Mouse (Mus musculus): ENCODE data around the gene Trim40. TPM values are rescaled to one million over a fixed set of nuclear protein-coding genes. Genes with fewer than 3 reads are reported as not detected.
"Not testable (repeated sequence)": the region's sequence is repeated elsewhere in the genome, so short reads cannot be mapped to it uniquely, and the experiment has no call there.

Trim40 gene
- polyA plus RNA-seq, 1 experiment from 2014 or later = 0.11 TPM

DNA sequence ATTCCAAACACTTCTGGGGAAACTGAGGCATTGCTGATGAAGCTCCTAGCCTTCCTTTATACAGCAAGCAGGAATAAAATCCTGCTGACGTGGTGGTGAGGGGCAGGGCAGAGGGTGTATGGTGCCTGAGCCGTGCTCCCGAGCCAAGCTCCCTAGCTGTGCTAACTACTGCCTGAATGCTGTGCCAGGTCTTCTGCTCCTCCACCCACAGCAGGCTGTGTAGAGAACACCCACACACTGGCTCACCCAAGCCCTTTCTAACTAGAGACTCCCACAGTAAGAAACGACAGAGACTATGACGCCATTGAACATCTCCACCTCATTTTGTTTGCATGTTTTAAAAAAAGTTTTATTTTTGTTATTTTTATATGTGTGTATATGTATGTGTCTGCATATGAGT is 10.1 kb upstream of the Trim40 start:
- no peak overlapping the region for H3K4me3 ChIP-seq (ENCODE audit: low read length)
- no peak overlapping the region for H3K4me2 ChIP-seq (ENCODE audit: low read depth, low read length)
- H3K27ac ChIP-seq (ENCODE audit: low read length) = no peak overlapping the region
- no peak for ATAC-seq (replicated peaks; ENCODE audit: extremely low read depth, insufficient read depth, low FRiP score)
- H3K4me1 ChIP-seq (ENCODE audit: control insufficient read depth, insufficient read depth, low read length) = no peaks in the 10 kb centered on the region
- H3K9ac ChIP-seq (ENCODE audit: low read length) = no peak overlapping the region
- no peaks in the 10 kb centered on the region for H3K27me3 ChIP-seq (ENCODE audit: control insufficient read depth, insufficient read depth, low read length)
- no peaks in the 10 kb centered on the region for H3K9me3 ChIP-seq (replicated peaks; ENCODE audit: control insufficient read depth, low read length)
- no peaks in the 10 kb centered on the region for H3K36me3 ChIP-seq (ENCODE audit: control insufficient read depth, insufficient read depth)
- WGBS = 65% methylated on average over 5 of the region's 5 CpGs

- WGBS = 66% methylated on average over 4 of the region's 4 CpGs
- H3K4me2 ChIP-seq (ENCODE audit: low read depth, low read length) = no peak overlapping the region
- no peaks in the 10 kb centered on the region for H3K27me3 ChIP-seq (ENCODE audit: control insufficient read depth, insufficient read depth, low read length)
- no peaks in the 10 kb centered on the region for H3K4me1 ChIP-seq (ENCODE audit: control insufficient read depth, insufficient read depth, low read length)
- no peak for ATAC-seq (replicated peaks; ENCODE audit: extremely low read depth, insufficient read depth, low FRiP score)
- H3K36me3 ChIP-seq (ENCODE audit: control insufficient read depth, insufficient read depth) = no peaks in the 10 kb centered on the region
- H3K9ac ChIP-seq (ENCODE audit: low read length) = no peak overlapping the region
- H3K9me3 ChIP-seq (replicated peaks; ENCODE audit: control insufficient read depth, low read length) = no peaks in the 10 kb centered on the region
- H3K4me3 ChIP-seq (ENCODE audit: low read length) = no peak overlapping the region
- H3K27ac ChIP-seq (ENCODE audit: low read length) = no peak overlapping the region
Observed at GRCm38 (mm10) chr17:36899376-36899775, 9.5 kb upstream of the Trim40 start.

DNA sequence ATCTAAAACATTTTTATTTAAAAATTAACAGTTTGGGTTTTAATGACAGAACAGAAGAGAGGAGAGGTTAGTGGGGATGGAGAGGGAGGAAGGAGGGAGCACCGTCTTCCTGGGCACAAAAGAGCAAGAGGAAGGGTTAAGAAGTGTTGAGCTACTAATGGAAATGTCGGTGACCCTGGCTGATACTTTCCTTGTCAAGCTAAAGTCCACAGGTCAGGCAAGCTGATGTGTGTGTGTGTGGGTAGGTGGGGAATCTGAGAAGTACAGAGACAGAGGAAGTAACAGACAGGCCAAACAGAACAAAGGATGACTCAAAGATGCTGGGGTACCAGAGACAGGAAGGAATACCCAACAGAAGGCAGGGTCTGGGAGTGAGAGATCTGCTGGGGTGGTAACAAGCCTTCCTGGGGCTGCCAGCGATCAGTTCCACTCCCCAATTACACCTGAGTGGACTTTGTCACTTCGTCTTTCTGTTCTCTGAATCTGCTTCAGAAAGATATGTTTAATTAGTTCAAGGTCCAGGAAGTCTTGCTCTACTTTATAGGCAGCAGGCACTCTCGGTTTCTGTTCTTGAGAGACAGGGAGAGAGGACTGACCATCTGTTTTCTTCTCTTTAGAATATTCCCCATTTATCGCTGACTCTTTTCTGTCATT is 7.8 kb upstream of the Trim40 start, which contains the start of gene Trim31:
Gene Trim31, plus strand, starts transcription at position 567 of the 654 bp plus-strand sequence.
- WGBS = 57% methylated on average over 6 of the region's 6 CpGs
- no peak within 1 kb of the TSS for H3K9ac ChIP-seq (ENCODE audit: low read length)
- no peak within 1 kb of the TSS for H3K4me2 ChIP-seq (ENCODE audit: low read depth, low read length)
- no peak within 1 kb of the TSS for H3K4me3 ChIP-seq (ENCODE audit: low read length)
- H3K27ac ChIP-seq (ENCODE audit: low read length) = no peak within 1 kb of the TSS
- H3K27me3 ChIP-seq (ENCODE audit: control insufficient read depth, insufficient read depth, low read length) = no peaks in the 10 kb centered on the region
- no peak for ATAC-seq (replicated peaks; ENCODE audit: extremely low read depth, insufficient read depth, low FRiP score)
- no peaks in the 10 kb centered on the region for H3K9me3 ChIP-seq (replicated peaks; ENCODE audit: control insufficient read depth, low read length)
- H3K4me1 ChIP-seq (ENCODE audit: control insufficient read depth, insufficient read depth, low read length) = no peaks in the 10 kb centered on the region
- no peaks in the 10 kb centered on the region for H3K36me3 ChIP-seq (ENCODE audit: control insufficient read depth, insufficient read depth)

- Histone ChIP-seq H3K27me3 (ENCODE audit: control insufficient read depth, insufficient read depth, low read length) (no peaks in the 10 kb centered on the region), H3K4me3 (ENCODE audit: low read length) (no peak overlapping the region), H3K27ac (ENCODE audit: low read length) (no peak overlapping the region), H3K36me3 (ENCODE audit: control insufficient read depth, insufficient read depth) (no peaks in the 10 kb centered on the region), H3K9ac (ENCODE audit: low read length) (no peak overlapping the region), H3K4me2 (ENCODE audit: low read depth, low read length) (no peak overlapping the region), H3K4me1 (ENCODE audit: control insufficient read depth, insufficient read depth, low read length) (no peaks in the 10 kb centered on the region), H3K9me3 (replicated peaks; ENCODE audit: control insufficient read depth, low read length) (no peaks in the 10 kb centered on the region)
- no peak for ATAC-seq (replicated peaks; ENCODE audit: extremely low read depth, insufficient read depth, low FRiP score)
Observed at GRCm38 (mm10) chr17:36897065-36897464, 7.1 kb upstream of the Trim40 start.

- Histone ChIP-seq H3K27me3 (ENCODE audit: control insufficient read depth, insufficient read depth, low read length) (no peaks in the 10 kb centered on the region), H3K4me3 (ENCODE audit: low read length) (no peak overlapping the region), H3K9ac (ENCODE audit: low read length) (no peak overlapping the region), H3K36me3 (ENCODE audit: control insufficient read depth, insufficient read depth) (no peaks in the 10 kb centered on the region), H3K4me2 (ENCODE audit: low read depth, low read length) (no peak overlapping the region), H3K4me1 (ENCODE audit: control insufficient read depth, insufficient read depth, low read length) (no peaks in the 10 kb centered on the region), H3K9me3 (replicated peaks; ENCODE audit: control insufficient read depth, low read length) (no peaks in the 10 kb centered on the region), H3K27ac (ENCODE audit: low read length) (no peak overlapping the region)
- 75% methylated on average over 1 of the region's 1 CpGs for WGBS
- no peak for ATAC-seq (replicated peaks; ENCODE audit: extremely low read depth, insufficient read depth, low FRiP score)
Observed at GRCm38 (mm10) chr17:36896583-36896982, 6.7 kb upstream of the Trim40 start.

- Histone ChIP-seq H3K9ac (ENCODE audit: low read length) (no peak overlapping the region), H3K27ac (ENCODE audit: low read length) (no peak overlapping the region), H3K4me3 (ENCODE audit: low read length) (no peak overlapping the region), H3K36me3 (ENCODE audit: control insufficient read depth, insufficient read depth) (no peaks in the 10 kb centered on the region), H3K4me2 (ENCODE audit: low read depth, low read length) (no peak overlapping the region), H3K27me3 (ENCODE audit: control insufficient read depth, insufficient read depth, low read length) (peaks cover 3% of the 10 kb centered on the region; the same call in 1 of the 2 replicates), H3K4me1 (ENCODE audit: control insufficient read depth, insufficient read depth, low read length) (no peaks in the 10 kb centered on the region), H3K9me3 (replicated peaks; ENCODE audit: control insufficient read depth, low read length) (no peaks in the 10 kb centered on the region)
- 44% methylated on average over 5 of the region's 5 CpGs for WGBS
- ATAC-seq (replicated peaks; ENCODE audit: extremely low read depth, insufficient read depth, low FRiP score) = no peak
Observed at GRCm38 (mm10) chr17:36893387-36893786, 3.5 kb upstream of the Trim40 start.

DNA sequence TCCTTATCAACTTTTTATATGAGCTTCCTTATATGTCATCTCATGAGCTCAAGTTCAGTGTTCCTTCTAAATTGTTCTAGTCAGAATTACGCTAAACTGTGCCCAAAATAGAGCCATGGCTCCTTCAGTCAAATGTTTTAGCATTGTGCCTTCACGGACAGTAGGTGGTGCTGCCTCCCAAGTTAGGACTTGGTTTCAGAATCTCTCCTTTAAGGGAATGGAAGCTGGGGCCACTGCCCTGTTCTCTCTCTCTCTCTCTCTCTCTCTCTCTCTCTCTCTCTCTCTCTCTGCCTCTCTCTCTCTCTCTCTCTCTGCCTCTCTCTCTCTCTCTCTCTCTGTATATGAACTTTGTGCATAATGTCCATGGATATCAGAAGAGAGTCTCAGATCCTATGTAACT is 2.4 kb upstream of the Trim40 start:
- Histone ChIP-seq H3K27me3 (ENCODE audit: control insufficient read depth, insufficient read depth, low read length) (peaks cover 3% of the 10 kb centered on the region; the same call in 1 of the 2 replicates), H3K36me3 (ENCODE audit: control insufficient read depth, insufficient read depth) (no peaks in the 10 kb centered on the region), H3K4me3 (ENCODE audit: low read length) (no peak overlapping the region), H3K27ac (ENCODE audit: low read length) (no peak overlapping the region), H3K4me2 (ENCODE audit: low read depth, low read length) (no peak overlapping the region), H3K9ac (ENCODE audit: low read length) (no peak overlapping the region), H3K4me1 (ENCODE audit: control insufficient read depth, insufficient read depth, low read length) (no peaks in the 10 kb centered on the region), H3K9me3 (replicated peaks; ENCODE audit: control insufficient read depth, low read length) (no peaks in the 10 kb centered on the region)
- 7% methylated on average over 2 of the region's 2 CpGs for WGBS
- no peak for ATAC-seq (replicated peaks; ENCODE audit: extremely low read depth, insufficient read depth, low FRiP score)

GRCm38 (mm10) chr17:36891496-36891895 is 1.6 kb upstream of the Trim40 start:
- 85% methylated on average over 1 of the region's 1 CpGs for WGBS
- ATAC-seq (replicated peaks; ENCODE audit: extremely low read depth, insufficient read depth, low FRiP score) = not testable (repeated sequence)

DNA sequence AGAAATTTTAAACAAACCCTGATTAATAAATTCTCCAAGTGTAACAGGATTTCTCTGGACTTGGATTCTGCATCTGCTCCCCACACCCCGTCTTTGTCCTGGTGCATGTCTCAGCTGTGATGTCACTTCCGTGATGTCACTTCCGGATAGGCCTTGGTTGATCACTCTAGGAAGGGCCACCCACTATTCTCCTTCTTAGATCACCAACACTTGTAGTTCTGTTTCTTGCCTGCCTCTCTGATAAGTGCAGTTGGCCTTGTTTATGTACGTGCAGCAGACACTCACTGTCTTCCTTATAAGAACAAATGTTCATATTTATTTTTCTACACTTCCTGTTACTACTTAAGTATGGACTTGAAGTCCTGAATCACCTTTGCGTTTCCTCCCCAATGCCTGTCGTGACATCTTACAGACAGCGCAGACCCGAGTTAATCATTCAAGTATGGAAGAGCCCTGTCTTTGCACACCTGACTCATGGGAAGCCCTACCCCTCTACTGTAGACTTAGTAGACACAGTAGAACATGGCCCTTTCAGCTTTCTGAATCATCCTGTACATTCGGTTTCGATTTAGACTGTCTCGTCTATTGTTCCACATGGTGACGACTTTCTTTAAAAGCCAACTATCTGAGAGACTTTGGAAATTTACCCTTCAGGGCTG is 4.7 kb downstream of the Trim40 start:
- H3K9me3 ChIP-seq (replicated peaks; ENCODE audit: control insufficient read depth, low read length) = no peaks in the 10 kb centered on the region
- H3K27me3 ChIP-seq (ENCODE audit: control insufficient read depth, insufficient read depth, low read length) = peaks cover 3% of the 10 kb centered on the region; the same call in 1 of the 2 replicates
- 86% methylated on average over 12 of the region's 12 CpGs for WGBS
- ATAC-seq (replicated peaks; ENCODE audit: extremely low read depth, insufficient read depth, low FRiP score) = no peak
- no peaks in the 10 kb centered on the region for H3K4me1 ChIP-seq (ENCODE audit: control insufficient read depth, insufficient read depth, low read length)
- no peak overlapping the region for H3K4me3 ChIP-seq (ENCODE audit: low read length)
- H3K9ac ChIP-seq (ENCODE audit: low read length) = no peak overlapping the region
- H3K27ac ChIP-seq (ENCODE audit: low read length) = no peak overlapping the region
- no peaks in the 10 kb centered on the region for H3K36me3 ChIP-seq (ENCODE audit: control insufficient read depth, insufficient read depth)
- H3K4me2 ChIP-seq (ENCODE audit: low read depth, low read length) = no peak overlapping the region

More at GRCm38 (mm10) chr17:36891496-36891895, 1.6 kb upstream of the Trim40 start:
- H3K27ac ChIP-seq (ENCODE audit: low read length); H3K4me3 ChIP-seq (ENCODE audit: low read length); H3K4me1 ChIP-seq (ENCODE audit: control insufficient read depth, insufficient read depth, low read length); H3K36me3 ChIP-seq (ENCODE audit: control insufficient read depth, insufficient read depth); H3K9ac ChIP-seq (ENCODE audit: low read length); H3K27me3 ChIP-seq (ENCODE audit: control insufficient read depth, insufficient read depth, low read length); H3K9me3 ChIP-seq (replicated peaks; ENCODE audit: control insufficient read depth, low read length); H3K4me2 ChIP-seq (ENCODE audit: low read depth, low read length): not testable (repeated sequence)

Data from heart, embryonic 16.5 days (tissue).